In genomic region chr4:154163296-154163695, GRCm38 (mm10) we compare ENCODE assay signal across 9 mouse cellular contexts. TPM values are rescaled to one million over a fixed set of nuclear protein-coding genes. Genes with fewer than 3 reads are reported as not detected.
DNase-seq lines count a peak whose midpoint lies in the region; ATAC-seq and TF ChIP-seq lines count a peak whose summit lies in the region.
"Had no signal": no experiment of that assay in that cellular context is flagged by ENCODE, and none has a peak within 500 bp of the region (broad histone marks: within the 10 kb centered on the region; RNA-seq: fewer than 3 reads in every experiment).

No protein-coding gene starts in this region.

- no peaks in the 10 kb centered on the region for H3K36me3 ChIP-seq in forebrain, embryonic 11.5 days (ENCODE audit: control insufficient read depth, insufficient read depth, low read length)
- peaks cover 5% of the 10 kb centered on the region for H3K36me3 ChIP-seq in forebrain, embryonic 15.5 days
- H3K36me3 ChIP-seq in thymus, adult 2 months (ENCODE audit: control insufficient read depth, insufficient read depth, low read length) = peaks cover 3% of the 10 kb centered on the region; the same call in 1 of the 2 replicates
- peaks cover under 1% of the 10 kb centered on the region for H3K36me3 ChIP-seq in kidney, postnatal 0 days (ENCODE audit: insufficient read depth, low read length)
- H3K36me3 ChIP-seq in lung, embryonic 14.5 days (ENCODE audit: insufficient read depth) = peaks cover 7% of the 10 kb centered on the region

- peaks cover 4% of the 10 kb centered on the region for H3K4me1 ChIP-seq in forebrain, embryonic 11.5 days (replicated peaks; ENCODE audit: control insufficient read depth, insufficient read depth, low read length)
- H3K4me1 ChIP-seq in forebrain, embryonic 15.5 days = peaks cover 19% of the 10 kb centered on the region
- peaks cover 14% of the 10 kb centered on the region for H3K4me1 ChIP-seq in thymus, adult 2 months (replicated peaks; ENCODE audit: control insufficient read depth, insufficient read depth, low read length)
- H3K4me1 ChIP-seq in cortical plate, adult 2 months (ENCODE audit: control insufficient read depth, insufficient read depth, low read length) = no peaks in the 10 kb centered on the region
- H3K4me1 ChIP-seq in kidney, postnatal 0 days (replicated peaks; ENCODE audit: insufficient read depth, low read length) = peaks cover 15% of the 10 kb centered on the region; the same call in 1 of the 2 replicates
- peaks cover 6% of the 10 kb centered on the region for H3K4me1 ChIP-seq in lung, embryonic 14.5 days (ENCODE audit: insufficient read depth)

- no peak overlapping the region for H3K4me2 ChIP-seq in forebrain, embryonic 11.5 days (ENCODE audit: low read depth, low read length, severe bottlenecking)
- no peak overlapping the region for H3K4me2 ChIP-seq in forebrain, embryonic 15.5 days (replicated peaks)
- H3K4me2 ChIP-seq in kidney, postnatal 0 days (ENCODE audit: low read length) = no peak overlapping the region
- H3K4me2 ChIP-seq in lung, embryonic 14.5 days = no peak overlapping the region
- H3K4me2 ChIP-seq: limb, embryonic 12.5 days had no signal

- no peak for ATAC-seq in forebrain, embryonic 11.5 days (replicated peaks; ENCODE audit: low FRiP score)
- no peak for ATAC-seq in forebrain, embryonic 15.5 days (replicated peaks)
- ATAC-seq in kidney, postnatal 0 days (replicated peaks; ENCODE audit: low FRiP score, low read depth) = no peak
- no peak for ATAC-seq in lung, embryonic 14.5 days (ENCODE audit: insufficient read depth)

- peak; percentile 74; the same call in 1 of the 2 replicates for TF ChIP-seq CTCF in thymus, adult 2 months (IDR thresholded peaks at IDR 0.05; ENCODE audit: borderline replicate concordance, control insufficient read depth, extremely low read depth, insufficient read depth, low read length, poor library complexity)
- peak; percentile 86 for TF ChIP-seq CTCF in cortical plate, adult 2 months (IDR thresholded peaks at IDR 0.05; ENCODE audit: extremely low read depth, insufficient read depth, low read length)
- TF ChIP-seq CTCF in kidney, postnatal 0 days (IDR thresholded peaks at IDR 0.05; ENCODE audit: low read depth) = peak; percentile 91
- TF ChIP-seq CTCF in lung, embryonic 14.5 days (IDR thresholded peaks at IDR 0.05; ENCODE audit: low read depth) = peak; percentile 86

- no peak overlapping the region for H3K27ac ChIP-seq in forebrain, embryonic 11.5 days (ENCODE audit: low read depth, low read length)
- H3K27ac ChIP-seq in forebrain, embryonic 15.5 days (replicated peaks) = no peak overlapping the region
- no peak overlapping the region for H3K27ac ChIP-seq in thymus, adult 2 months (ENCODE audit: control insufficient read depth, insufficient read depth, low read length)
- no peak overlapping the region for H3K27ac ChIP-seq in cortical plate, adult 2 months (ENCODE audit: insufficient read depth, low read length)
- no peak overlapping the region for H3K27ac ChIP-seq in kidney, postnatal 0 days
- H3K27ac ChIP-seq in lung, embryonic 14.5 days (ENCODE audit: low read depth) = no peak overlapping the region
- H3K27ac ChIP-seq: limb, embryonic 12.5 days had no signal

- no peak overlapping the region for H3K4me3 ChIP-seq in forebrain, embryonic 11.5 days (ENCODE audit: low read depth, low read length)
- H3K4me3 ChIP-seq in forebrain, embryonic 15.5 days = no peak overlapping the region
- H3K4me3 ChIP-seq in thymus, adult 2 months (ENCODE audit: control insufficient read depth, insufficient read depth, low read length) = no peak overlapping the region
- H3K4me3 ChIP-seq in cortical plate, adult 2 months (ENCODE audit: insufficient read depth, low read length) = no peak overlapping the region
- H3K4me3 ChIP-seq in kidney, postnatal 0 days (replicated peaks; ENCODE audit: low read depth, low read length) = no peak overlapping the region
- H3K4me3 ChIP-seq in lung, embryonic 14.5 days (ENCODE audit: low read depth, low read length) = no peak overlapping the region
- H3K4me3 ChIP-seq: limb, embryonic 12.5 days had no signal

- peak; percentile 87 for DNase-seq in forebrain, embryonic 11.5 days (ENCODE audit: low spot score)
- DNase-seq in thymus, adult 2 months = peak; percentile 64
- DNase-seq in thymus, adult 18-20 months = no peak
- peak; percentile 73 for DNase-seq in kidney, postnatal 0 days (ENCODE audit: low spot score)
- DNase-seq in lung, embryonic 14.5 days = peak; percentile 92
- peak; percentile 62 for DNase-seq in spleen, adult 12 weeks (ENCODE audit: low spot score)

- no peak overlapping the region for H3K9ac ChIP-seq in forebrain, embryonic 11.5 days (ENCODE audit: low read length)
- no peak overlapping the region for H3K9ac ChIP-seq in forebrain, embryonic 15.5 days (replicated peaks)
- no peak overlapping the region for H3K9ac ChIP-seq in kidney, postnatal 0 days (ENCODE audit: low read depth, low read length)
- no peak overlapping the region for H3K9ac ChIP-seq in lung, embryonic 14.5 days
- H3K9ac ChIP-seq: limb, embryonic 12.5 days had no signal

- no peak for TF ChIP-seq POLR2A in thymus, adult 2 months (IDR thresholded peaks at IDR 0.05; ENCODE audit: control insufficient read depth, extremely low read depth, insufficient read depth, low read length, poor library complexity)
- no peak for TF ChIP-seq POLR2A in cortical plate, adult 2 months (IDR thresholded peaks at IDR 0.05; ENCODE audit: extremely low read depth, insufficient read depth, low read length)

- 13% methylated on average over 7 of the region's 7 CpGs for WGBS in forebrain, embryonic 11.5 days
- WGBS in forebrain, embryonic 15.5 days = 14% methylated on average over 7 of the region's 7 CpGs
- WGBS in thymus, adult 2 months = 23% methylated on average over 7 of the region's 7 CpGs
- 8% methylated on average over 7 of the region's 7 CpGs for WGBS in kidney, postnatal 0 days
- WGBS in lung, embryonic 14.5 days = 12% methylated on average over 7 of the region's 7 CpGs

- no peaks in the 10 kb centered on the region; the same call in 1 of the 2 replicates for H3K27me3 ChIP-seq in forebrain, embryonic 11.5 days (ENCODE audit: control insufficient read depth, insufficient read depth, low read length)
- H3K27me3 ChIP-seq in forebrain, embryonic 15.5 days = no peaks in the 10 kb centered on the region
- no peaks in the 10 kb centered on the region for H3K27me3 ChIP-seq in thymus, adult 2 months (ENCODE audit: control insufficient read depth, insufficient read depth, low read length)
- no peaks in the 10 kb centered on the region for H3K27me3 ChIP-seq in kidney, postnatal 0 days (ENCODE audit: insufficient read depth, low read length)
- no peaks in the 10 kb centered on the region for H3K27me3 ChIP-seq in lung, embryonic 14.5 days (ENCODE audit: insufficient read depth, low read length)

- H3K9me3 ChIP-seq in forebrain, embryonic 11.5 days (ENCODE audit: control insufficient read depth, low read length) = no peaks in the 10 kb centered on the region
- no peaks in the 10 kb centered on the region for H3K9me3 ChIP-seq in forebrain, embryonic 15.5 days
- no peaks in the 10 kb centered on the region for H3K9me3 ChIP-seq in kidney, postnatal 0 days (replicated peaks; ENCODE audit: low read length)
- H3K9me3 ChIP-seq in lung, embryonic 14.5 days (ENCODE audit: low read depth, low read length) = no peaks in the 10 kb centered on the region
- H3K9me3 ChIP-seq: limb, embryonic 12.5 days had no signal

RNA-seq across cellular contexts. Expression of gene Tprgl, which starts 2.8 kb away (rescaled TPM):
- 126 and 135 TPM in 2 replicates for polyA plus RNA-seq in forebrain, embryonic 11.5 days (2014; fragmentation: Nextera tagmentation; extraction: Ambion mirVana)
- polyA plus RNA-seq in forebrain, embryonic 15.5 days (2015; fragmentation: Nextera tagmentation; extraction: Ambion mirVana) = 164 and 171 TPM in 2 replicates
- polyA plus RNA-seq in thymus, adult 2 months (2012; rRNA removed) = 227 and 244 TPM in 2 replicates
- 235 and 239 TPM in 2 replicates for polyA plus RNA-seq in cortical plate, adult 2 months (2012; rRNA removed)
- 154 and 172 TPM in 2 replicates for polyA plus RNA-seq in kidney, postnatal 0 days (2015; fragmentation: Nextera tagmentation; extraction: Ambion mirVana)
- polyA plus RNA-seq in lung, embryonic 14.5 days (2014; fragmentation: Nextera tagmentation; extraction: Ambion mirVana) = 142 and 151 TPM in 2 replicates

RNA-seq across cellular contexts. Expression of gene Megf6, which starts 7.2 kb away (rescaled TPM):
- 23.9 and 25.7 TPM in 2 replicates for polyA plus RNA-seq in forebrain, embryonic 11.5 days (2014; fragmentation: Nextera tagmentation; extraction: Ambion mirVana)
- 6.4 TPM in 2 replicates for polyA plus RNA-seq in forebrain, embryonic 15.5 days (2015; fragmentation: Nextera tagmentation; extraction: Ambion mirVana)
- polyA plus RNA-seq in thymus, adult 2 months (2012; rRNA removed) = 11.0 and 19.0 TPM in 2 replicates
- polyA plus RNA-seq in cortical plate, adult 2 months (2012; rRNA removed) = 3.0 TPM in 2 replicates
- 5.0 and 5.8 TPM in 2 replicates for polyA plus RNA-seq in kidney, postnatal 0 days (2015; fragmentation: Nextera tagmentation; extraction: Ambion mirVana)
- 14.8 and 18.0 TPM in 2 replicates for polyA plus RNA-seq in lung, embryonic 14.5 days (2014; fragmentation: Nextera tagmentation; extraction: Ambion mirVana)

RNA-seq across cellular contexts. Expression of gene Wrap73, which starts 21.1 kb away (rescaled TPM):
- 44.5 and 52.4 TPM in 2 replicates for polyA plus RNA-seq in forebrain, embryonic 11.5 days (2014; fragmentation: Nextera tagmentation; extraction: Ambion mirVana)
- 58.3 and 62.1 TPM in 2 replicates for polyA plus RNA-seq in forebrain, embryonic 15.5 days (2015; fragmentation: Nextera tagmentation; extraction: Ambion mirVana)
- 64.7 and 69.3 TPM in 2 replicates for polyA plus RNA-seq in thymus, adult 2 months (2012; rRNA removed)
- 34.3 and 35.7 TPM in 2 replicates for polyA plus RNA-seq in cortical plate, adult 2 months (2012; rRNA removed)
- polyA plus RNA-seq in kidney, postnatal 0 days (2015; fragmentation: Nextera tagmentation; extraction: Ambion mirVana) = 28.5 and 31.8 TPM in 2 replicates
- polyA plus RNA-seq in lung, embryonic 14.5 days (2014; fragmentation: Nextera tagmentation; extraction: Ambion mirVana) = 36.2 and 38.0 TPM in 2 replicates

RNA-seq across cellular contexts. Expression of gene Trp73, which starts 23.3 kb away (rescaled TPM):
- polyA plus RNA-seq in forebrain, embryonic 11.5 days (2014; fragmentation: Nextera tagmentation; extraction: Ambion mirVana) = 6.6 and 11.6 TPM in 2 replicates
- polyA plus RNA-seq in forebrain, embryonic 15.5 days (2015; fragmentation: Nextera tagmentation; extraction: Ambion mirVana) = 5.6 and 5.9 TPM in 2 replicates
- 1.0 and 1.4 TPM in 2 replicates for polyA plus RNA-seq in thymus, adult 2 months (2012; rRNA removed)
- polyA plus RNA-seq in cortical plate, adult 2 months (2012; rRNA removed) = 0.51 and 0.54 TPM in 2 replicates
- 0.25 and 0.26 TPM in 2 replicates for polyA plus RNA-seq in kidney, postnatal 0 days (2015; fragmentation: Nextera tagmentation; extraction: Ambion mirVana)
- polyA plus RNA-seq in lung, embryonic 14.5 days (2014; fragmentation: Nextera tagmentation; extraction: Ambion mirVana) = 0.17 and 0.84 TPM in 2 replicates

Comparison
In these comparisons a context has a peak if more than half of its experiments do, and no peak if none do; other contexts are left out.
1. DNase-seq: peak in forebrain, embryonic 11.5 days (single experiment), thymus, adult 2 months (single experiment), kidney, postnatal 0 days (single experiment), lung, embryonic 14.5 days (single experiment) and spleen, adult 12 weeks (single experiment); none in thymus, adult 18-20 months (0 of 2).
2. Peak in every context shown above with its lines, with median percentiles within 50 percentile points of each other: CTCF ChIP-seq.